Mouse (Mus musculus): ENCODE results near the gene Vtcn1.

Vtcn1 gene

DNA sequence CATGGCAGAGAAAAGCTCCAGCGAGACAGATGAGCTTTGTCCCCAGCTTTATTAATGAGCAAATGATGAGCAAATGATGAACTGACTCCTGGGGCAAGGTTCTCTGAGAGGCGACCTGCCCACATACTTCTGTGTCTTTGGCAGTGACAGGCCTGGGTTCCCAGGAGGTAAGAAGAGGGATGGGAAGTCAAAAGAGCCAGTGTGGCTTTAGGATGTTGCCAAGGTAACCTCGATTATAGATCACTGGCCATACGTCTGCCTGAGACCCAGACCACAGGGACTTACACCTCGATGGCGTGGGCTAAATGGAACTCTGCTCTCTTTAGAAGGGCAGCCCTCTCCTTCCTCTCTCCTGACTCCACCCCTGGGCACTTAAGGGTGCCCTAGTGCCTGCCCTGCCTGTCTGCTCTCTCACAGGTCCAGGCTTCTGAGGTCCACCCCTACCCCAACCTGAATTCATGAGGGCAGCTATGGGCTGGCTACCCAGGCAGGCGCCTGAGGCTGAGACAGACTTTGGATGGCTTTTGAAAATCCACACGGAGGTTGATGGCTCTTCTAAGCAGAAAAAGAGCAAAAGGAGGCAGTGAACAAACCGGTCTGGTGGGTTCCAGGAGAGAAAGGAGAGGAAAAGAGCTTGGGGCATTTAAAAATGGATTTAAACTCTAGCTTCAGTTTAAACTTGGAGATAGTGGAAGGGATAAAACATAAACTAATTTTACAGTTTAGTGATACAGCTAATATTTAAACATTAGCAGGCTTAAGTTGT, 31.0 kb downstream of the Vtcn1 start:
- no peak for DNase-seq (ENCODE audit: low spot score in 2 of 2)

DNA sequence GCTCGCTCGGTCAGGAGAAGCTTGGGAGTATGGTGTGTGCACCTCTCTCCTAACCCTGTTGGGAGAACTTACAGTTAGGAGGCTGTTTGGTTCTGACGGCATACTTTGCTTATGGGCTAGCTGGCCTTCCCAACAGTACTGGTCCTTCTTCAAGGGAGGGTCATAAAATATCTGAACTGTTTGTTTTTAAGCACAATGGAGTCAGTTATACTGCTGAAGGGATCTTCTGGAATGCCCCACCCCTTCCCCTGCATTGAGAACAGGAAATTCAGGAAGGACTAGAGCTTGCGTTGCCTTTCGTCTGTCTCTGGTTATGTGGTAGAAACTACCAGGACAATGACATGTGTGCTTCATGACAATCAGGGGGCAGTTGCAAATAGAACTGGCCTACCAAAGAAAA, 31.9 kb downstream of the Vtcn1 start:
- DNase-seq (ENCODE audit: low spot score in 2 of 2) = no peak

DNA sequence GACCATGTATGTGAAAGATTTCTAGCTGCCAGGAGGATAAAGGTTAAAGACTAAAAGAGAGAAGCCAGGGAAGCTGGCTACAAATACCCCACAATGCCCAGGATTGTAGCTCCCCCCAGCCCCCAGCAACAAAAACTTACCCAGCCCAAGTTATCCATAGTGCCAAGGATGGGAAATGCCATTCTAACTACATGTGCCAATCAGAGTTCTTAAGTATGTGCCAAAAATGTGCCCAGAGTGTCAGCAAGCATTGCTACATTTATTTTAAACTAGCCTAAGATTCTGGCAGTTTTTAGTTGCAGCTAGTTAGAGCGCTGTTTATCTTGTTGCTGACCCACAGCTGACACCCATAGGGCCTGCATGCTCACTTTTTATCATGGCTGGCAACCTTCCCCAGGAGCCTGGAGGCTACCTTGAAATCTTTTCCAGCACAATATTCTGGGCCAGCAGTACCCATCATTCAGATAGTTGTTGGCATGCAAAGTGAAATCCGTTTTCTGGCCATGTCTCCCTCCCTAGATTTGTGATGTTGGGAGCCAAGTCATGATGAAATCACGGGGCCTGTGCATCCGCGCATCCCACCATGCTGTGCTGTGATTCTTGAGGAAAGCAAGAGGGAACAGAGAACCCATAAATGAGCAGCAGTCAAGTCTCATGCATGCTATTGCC, 33.2 kb downstream of the Vtcn1 start:
- DNase-seq (ENCODE audit: low spot score in 2 of 2) = no peak

DNA sequence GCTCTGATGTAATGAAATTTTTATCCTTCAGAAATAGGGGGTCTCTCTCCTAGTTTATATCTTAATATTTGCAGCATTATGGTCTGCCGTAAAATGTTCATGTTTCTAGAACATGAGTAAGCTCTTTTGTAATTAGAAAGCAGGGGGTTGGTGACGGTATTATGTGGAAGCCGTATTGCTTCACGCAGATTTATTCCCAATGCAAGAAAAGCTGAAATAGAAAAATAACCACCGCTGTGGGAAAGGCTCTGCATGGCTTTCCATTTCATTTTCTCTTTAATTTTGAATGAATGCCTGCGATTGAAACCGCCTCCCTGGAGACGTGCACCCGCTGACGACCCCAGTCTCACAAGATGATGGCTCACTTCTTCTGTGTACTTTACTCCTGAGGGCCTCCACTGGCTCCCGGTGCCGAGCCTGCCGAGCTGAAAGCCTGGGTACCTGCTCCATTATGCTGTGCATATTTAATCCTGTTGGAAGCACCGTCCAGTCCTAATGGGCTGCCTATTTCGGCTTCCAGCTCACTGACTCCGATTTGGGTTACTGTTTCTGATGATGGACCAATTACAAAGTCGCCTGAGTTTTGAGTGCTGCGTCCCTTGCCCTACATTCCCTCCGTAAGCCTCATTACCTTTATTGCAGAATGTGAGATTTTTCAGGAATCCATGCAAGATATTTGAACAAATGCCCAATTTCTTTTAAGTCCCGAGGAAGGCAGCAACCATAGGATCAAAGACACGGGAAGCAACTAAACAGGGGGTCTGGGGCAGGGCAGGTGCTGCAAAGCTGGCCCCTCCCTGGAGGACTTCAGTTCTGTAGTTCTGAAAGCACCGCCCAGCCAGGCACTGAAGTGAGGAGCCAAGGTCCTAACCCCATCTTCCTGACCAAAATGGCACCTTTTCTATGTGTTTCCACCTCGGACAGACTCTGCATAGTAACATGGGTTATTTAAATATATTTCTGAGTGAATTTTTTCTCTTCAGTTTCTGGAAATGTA, 36.3 kb downstream of the Vtcn1 start:
- DNase-seq (ENCODE audit: low spot score in 2 of 2) = no peak

DNA sequence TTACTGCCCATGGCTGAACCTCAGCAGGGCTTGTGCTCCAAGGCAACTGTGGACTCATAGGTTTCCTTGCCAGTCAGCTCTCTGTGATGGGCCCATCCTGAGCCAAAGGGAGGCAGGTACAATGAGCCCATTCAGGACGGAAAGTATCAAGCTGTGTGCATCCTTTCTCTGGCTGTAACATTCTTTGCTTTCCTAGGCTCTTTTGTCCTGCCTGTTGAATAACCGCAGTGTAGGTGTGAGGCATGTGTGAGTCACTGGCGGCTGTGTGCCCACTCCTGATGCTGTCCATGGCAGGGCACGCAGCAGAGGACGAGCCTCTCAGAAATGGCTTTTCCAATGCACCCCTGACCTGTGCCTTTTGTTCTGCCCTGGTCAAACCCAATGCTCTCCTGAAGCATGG, 41.7 kb downstream of the Vtcn1 start:
- DNase-seq (ENCODE audit: low spot score in 2 of 2) = no peak

DNA sequence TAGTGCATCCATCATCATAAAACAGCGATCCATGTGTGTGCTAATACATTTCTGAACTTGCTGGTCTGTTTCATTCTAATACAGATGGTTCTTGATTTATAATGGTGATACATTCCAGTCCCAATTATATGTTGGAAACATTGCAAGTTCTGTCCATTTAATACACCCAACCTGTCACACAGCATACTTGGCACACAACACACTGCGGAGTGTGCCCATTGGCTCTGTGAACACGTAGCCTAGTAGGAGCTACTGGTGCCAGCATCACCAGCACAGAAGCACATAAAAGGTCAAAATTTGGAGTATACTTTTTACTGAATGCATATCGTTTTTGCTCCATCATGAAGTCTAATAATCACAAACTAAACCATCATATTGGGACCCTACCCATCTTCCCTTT, 51.8 kb downstream of the Vtcn1 start:
- no peak for DNase-seq (ENCODE audit: low spot score in 2 of 2)

DNA sequence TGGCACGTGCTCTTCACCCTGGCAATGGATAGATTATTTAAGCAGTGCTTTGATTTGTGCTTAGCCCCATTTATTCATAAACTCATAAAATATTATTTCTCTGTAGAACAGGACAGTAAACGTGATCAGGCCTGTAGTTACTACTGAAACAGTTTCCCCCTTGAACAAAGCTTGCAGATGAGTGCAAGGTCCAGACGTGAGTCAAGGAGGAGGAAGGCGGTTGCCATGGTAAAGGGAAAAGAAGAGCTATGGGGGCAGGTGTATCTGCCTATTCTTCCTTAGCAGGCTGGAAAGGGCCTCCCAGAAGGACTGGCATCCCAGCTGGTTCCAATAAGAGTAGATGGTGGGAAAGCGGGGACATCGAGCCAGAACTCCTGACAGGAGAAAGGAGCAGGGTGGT, 56.1 kb downstream of the Vtcn1 start:
- DNase-seq (ENCODE audit: low spot score in 2 of 2) = peak in 1 of 2 experiments; percentile 30

DNA sequence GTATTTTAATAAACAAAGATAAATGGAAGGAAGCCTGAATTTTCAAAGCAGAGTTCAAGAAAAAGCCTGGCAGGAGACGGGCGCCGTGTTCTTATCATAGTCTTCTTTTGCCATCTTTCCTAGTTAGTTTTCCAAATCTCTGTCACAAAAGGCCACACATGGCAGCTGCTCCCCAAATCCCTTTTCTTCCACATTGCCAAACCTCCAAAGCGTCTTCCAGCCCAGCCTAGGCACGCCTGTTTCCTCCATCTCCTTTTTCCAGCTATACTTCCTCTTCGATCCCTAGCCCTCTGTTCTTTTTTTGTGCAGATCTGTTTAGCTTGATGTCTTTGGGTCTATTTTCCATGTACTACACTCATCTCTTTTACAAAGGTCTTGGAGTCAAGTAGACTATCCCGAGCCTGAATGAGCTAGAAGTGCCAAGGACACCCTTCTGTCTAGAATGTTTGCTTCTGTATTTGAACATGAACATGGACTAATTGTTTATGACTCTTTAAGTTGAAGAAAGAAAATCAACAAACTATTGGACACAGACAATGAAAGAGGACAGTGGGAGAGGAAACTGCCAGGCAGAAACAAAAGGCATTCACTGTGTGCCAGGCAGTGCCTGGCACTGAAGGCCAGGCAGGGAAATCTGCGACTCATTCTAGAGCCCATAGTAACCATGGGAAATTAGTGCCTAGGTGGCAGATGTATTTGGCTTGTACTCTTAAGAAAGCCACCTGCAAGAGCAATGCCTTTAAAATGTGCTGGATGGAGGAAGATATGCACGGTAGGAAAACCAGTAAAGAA, 56.8 kb downstream of the Vtcn1 start:
- no peak for DNase-seq (ENCODE audit: low spot score in 2 of 2)

DNA sequence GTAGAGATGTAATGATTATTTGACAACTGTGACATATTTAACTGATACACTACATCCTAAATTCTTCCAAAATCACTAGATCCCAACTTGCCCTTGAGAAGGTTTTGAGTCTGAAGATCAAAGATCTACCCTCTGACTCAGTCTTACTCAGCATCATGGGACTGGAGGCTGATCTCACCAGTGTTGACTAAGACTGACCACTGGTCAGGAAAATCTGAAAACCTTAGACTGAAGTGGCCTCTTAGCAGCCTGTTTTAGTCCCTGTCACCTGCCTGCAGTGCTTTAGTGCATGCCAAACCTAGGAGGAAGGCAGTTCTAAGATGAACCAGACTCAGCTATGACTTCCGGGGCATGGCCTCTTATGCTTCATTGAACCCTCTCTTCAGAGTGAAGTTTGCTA, 64.0 kb downstream of the Vtcn1 start:
- DNase-seq (ENCODE audit: low spot score in 2 of 2) = no peak

DNA sequence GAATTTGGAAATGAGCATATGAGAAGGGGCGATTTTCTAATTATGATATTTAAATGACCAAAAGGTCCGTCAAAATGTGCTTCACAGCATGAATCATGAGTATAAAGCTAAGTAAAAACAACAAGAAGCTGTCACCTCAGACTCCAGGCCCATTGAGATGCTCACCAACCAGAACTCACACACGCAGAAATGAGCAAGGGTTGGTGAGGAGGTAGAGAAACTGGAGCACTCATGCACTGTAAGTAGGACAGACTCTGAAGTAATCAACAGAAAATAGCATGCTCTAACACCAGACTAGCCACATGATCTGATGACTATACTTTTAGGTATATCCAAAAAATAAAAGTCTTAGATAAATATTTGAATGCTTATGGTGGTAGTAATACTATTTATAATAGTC, 65.1 kb downstream of the Vtcn1 start:
- no peak for DNase-seq (ENCODE audit: low spot score in 2 of 2)

DNA sequence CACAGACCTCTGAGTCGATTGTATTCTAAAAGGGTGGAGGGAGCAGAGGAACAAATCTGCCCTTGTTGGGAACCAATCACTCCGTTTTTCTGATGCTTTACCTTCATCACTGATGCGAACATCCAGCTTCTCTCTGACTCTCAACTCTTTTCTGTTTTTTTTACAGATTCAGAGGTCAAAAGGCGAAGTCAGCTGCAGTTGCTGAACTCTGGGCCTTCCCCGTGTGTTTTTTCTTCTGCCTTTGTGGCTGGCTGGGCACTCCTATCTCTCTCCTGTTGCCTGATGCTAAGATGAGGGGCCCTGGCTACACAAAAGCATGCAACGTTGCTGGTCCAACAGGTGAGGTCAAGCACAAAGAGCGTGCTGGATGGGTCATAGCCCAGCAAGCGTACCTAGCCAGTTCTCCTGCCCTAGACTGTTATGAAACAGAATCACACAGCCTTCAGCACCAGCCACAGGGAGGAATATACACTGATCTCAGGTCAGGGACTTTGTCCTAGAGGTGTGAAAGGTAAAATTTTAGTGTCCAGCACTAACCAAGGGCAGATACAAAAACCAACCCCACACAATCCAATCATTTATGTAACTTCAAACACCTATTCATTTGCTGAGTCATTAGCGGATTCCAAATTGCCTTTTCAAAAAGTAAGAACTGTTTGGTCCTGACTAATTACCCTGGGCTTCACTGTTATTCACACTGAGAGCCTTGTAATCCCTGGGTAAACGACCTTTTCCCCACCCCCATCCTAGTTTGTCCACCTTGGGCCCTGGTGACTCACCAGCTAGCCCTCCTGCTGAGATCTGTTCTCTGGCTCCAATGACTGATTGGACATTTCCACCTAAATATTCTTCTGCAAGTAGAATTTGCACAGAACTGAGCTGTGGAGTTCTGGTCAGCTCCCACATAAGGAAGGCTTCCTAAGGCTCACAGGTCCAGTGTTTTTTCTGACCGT, 67.4 kb downstream of the Vtcn1 start:
- no peak for DNase-seq (ENCODE audit: low spot score in 2 of 2)

DNA sequence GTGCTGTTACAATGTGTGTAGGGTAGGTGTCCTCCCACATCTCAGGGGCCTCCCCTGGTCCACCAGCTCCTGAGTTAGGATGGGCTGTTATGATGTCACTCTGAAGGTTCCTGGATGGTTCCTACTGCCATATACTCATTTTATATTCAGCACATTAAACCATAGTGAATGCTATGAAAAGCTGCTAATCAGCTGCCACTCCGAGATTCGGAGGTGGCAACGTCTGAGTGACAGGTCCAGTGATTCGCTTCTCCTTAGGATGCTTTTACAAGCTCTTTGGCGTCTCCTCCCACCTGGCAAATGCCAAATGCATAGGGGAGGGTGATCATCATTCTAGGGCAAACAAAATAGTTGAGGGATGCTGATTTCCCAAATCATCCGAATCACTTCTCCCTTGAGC, 70.2 kb downstream of the Vtcn1 start:
- no peak for DNase-seq (ENCODE audit: low spot score in 2 of 2)

DNA sequence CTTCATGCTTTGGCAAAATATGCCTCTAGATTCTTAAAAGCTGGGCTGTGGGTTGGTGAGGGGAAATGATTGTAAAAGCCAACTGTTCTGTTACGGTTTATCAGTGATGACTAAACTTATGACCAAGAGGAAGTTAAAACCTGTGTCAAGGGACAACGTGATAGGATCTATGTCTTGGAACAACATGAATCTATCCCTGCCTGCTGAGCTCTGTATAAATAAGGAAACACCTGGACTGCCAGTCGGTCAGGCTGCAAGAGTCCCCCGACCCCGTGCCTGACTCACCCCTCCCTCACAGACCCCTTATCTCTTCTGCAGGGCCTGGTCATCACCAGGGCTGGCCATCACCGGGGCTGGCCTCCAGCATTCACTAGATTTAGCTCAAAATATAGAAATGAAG, 80.9 kb downstream of the Vtcn1 start:
- no peak for DNase-seq (ENCODE audit: low spot score in 2 of 2)

DNA sequence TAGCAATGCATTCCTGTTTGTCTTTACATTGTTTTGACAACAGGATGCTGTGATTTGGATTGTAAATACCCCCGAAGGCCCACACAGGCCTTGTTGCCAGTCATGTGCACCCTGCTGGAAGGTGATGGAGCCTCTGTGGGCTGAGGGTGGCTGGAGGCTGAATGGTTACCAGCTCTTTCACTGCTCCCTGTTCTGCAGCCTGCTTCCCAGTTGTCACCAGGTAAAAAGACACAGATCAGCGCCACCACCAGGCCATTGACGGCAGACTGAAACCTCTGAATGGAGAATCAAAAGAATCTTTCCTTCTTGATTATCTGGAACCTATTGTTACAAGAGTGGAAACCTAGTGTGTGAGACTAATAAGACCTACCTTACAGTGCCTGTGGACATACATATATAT, 81.7 kb downstream of the Vtcn1 start:
- DNase-seq (ENCODE audit: low spot score in 2 of 2) = no peak

DNA sequence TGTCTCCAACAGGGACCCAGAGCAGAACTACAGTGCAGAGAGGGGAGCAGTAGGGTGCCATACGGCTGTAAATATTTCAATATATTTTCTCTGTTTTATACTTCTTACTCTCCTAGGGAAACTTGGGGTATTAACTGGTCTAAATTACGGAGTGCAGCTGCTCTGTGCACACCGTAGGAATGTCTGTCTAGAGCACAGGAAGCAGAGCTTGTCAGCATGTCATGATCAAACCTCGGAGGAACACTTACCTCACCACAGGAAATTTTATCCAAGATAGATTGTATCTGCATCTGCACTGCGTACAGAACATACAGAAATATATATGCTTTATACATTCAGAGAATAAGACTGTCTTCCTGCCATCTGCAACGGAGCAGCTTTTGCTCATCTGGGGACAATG, 83.3 kb downstream of the Vtcn1 start:
- no peak for DNase-seq (ENCODE audit: low spot score in 2 of 2)

DNA sequence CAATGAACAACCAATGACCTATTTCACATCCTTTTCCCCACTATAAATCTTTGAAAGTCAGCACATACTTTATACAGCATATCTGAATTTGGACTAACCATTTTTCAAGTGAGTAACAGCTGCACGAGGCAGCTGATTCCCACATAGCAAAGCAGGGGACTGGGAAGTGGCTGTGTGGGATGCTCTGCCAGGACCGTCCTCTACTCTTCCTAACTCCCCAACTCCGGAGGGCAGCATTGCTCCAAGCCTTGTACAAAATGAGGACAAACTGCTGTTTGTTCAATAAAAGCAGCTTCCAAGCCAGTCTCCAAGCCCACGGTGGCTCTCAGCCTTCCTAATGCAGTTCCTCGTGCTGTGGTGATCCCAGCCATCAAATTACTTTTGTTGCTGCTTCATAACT, 85.4 kb downstream of the Vtcn1 start:
- no peak for DNase-seq (ENCODE audit: low spot score in 2 of 2)

DNA sequence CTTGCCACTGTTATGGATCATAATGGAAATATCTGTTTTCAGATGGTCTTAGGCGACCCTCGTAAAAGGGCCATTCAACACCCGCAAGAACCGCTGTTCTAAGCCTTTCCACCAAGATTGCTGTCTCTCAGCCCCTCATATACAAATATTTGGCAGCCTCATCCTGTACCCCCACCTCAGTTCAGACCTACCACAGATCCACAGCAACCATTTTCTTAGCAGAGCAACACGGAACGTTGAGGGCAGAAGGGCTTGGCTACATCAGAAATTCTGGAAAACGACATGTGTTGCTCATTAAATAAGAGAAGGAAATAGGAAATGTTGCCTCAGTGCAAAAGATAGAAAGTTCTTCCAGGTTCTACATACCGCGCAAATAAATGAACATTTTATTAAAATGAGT, 85.8 kb downstream of the Vtcn1 start:
- no peak for DNase-seq (ENCODE audit: low spot score in 2 of 2)

DNA sequence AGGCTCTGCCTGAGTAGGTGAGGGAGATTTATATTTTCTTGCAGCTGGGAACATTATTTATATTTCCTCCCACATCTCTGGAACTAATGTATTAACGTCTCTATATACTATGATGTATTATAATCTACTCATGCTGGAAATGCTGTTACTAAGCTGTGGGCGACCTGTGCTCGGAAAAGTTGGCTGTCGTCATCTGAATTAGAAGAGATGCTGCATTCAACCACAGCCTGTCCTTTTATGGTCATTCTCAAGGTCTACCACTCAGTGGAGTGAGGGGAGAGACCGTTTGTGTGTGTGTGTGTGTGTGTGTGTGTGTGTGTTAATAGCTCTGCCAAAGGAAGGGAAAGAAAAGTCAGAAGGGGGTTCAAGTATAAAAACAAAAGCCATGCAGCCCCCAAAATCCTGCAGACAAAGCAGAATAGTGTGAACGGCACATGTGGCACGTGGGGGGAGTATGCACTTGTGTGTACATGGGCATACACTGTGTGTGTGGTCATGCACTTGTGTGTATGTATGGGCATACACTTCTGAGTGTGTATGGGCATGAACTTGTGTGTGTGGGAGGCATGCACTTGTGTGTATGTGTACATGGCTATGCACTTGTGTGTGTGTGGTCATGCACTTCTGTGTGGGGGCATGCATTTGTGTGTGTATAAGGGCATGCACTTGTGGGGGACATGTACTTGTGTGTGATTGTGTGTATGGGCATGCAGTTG, 86.4 kb downstream of the Vtcn1 start:
- no peak for DNase-seq (ENCODE audit: low spot score in 2 of 2)

DNA sequence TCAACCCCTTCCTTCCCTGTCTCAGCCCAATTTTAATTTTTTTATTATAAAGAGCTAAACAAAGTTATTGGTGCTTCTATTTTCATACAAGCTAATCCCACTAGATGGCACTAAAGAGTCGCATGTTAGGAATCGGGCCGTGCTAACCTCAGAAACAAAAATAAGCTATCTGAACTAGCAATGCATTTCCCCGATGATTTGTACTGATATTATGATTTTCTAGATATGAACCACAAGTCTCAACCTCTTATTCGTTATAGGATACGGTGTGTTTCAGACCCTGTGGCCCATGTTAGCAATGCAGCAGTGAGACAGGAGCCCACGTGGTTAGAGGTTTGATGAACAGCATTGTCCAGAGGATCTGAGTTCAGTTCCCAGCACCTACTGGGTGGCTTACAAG, 91.6 kb downstream of the Vtcn1 start:
- peak in 1 of 2 experiments; percentile 48 for DNase-seq (ENCODE audit: low spot score in 2 of 2)

DNA sequence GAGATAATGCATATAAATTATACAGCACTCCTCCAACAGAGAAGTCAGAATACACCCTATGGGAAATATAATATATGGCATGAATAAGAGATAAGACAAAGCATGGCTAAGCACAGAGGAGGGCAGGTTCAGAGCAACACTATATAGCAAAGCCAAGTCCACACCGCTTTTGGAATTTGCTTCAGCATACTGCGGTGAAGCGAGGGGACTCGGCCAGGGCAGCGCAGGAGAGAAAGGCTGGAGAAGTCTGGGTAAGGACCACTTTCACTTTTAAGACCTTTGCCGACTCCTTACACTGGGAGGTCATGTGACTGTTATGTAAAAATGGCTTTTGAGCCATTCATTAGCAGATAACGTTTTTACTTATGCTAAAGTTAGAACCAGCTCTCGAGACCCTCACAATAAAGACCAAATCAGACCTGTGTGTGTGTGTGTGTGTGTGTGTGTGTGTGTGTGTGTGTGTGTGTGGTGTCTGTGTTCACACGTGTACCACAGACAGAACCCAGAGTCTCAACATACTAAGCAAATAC, 95.4 kb downstream of the Vtcn1 start:
- DNase-seq (ENCODE audit: low spot score in 2 of 2) = no peak

All from left cerebral cortex, adult 9 months (tissue).